Mouse (Mus musculus): ENCODE results near the gene Olfr992. TPM values are rescaled to one million over a fixed set of nuclear protein-coding genes. Genes with fewer than 3 reads are reported as not detected.
"Not testable (repeated sequence)": the region's sequence is repeated elsewhere in the genome, so short reads cannot be mapped to it uniquely, and the experiment has no call there.

Gene Olfr992
- not detected in 2 replicates for polyA plus RNA-seq (2014; fragmentation: Nextera tagmentation; extraction: Ambion mirVana)

DNA sequence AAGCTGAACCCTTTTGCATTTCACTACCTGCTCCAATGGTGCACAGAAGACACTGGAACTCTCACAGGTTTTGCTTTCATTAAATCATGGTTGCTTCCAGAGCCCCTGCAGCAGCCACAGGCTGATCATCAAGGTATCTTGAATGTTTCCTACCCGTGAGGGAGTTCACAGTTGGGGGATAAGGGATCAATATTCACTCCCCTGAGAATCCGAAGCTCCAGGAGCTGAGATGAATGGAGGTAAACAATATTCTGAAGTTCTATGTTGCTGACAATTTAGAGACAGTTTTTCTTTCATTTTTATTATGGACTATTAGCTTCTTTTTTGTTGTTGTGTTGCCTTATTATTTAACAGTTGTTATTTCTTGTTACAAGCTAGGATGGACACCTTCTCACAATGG is at the start of gene Olfr992:
TSS of gene Olfr992 (minus strand) at position 101 of the 400 bp plus-strand sequence.
- H3K4me3 ChIP-seq (replicated peaks; ENCODE audit: low read length): no peak within 1 kb of the TSS
- 59% methylated on average over 2 of the region's 2 CpGs for WGBS
- no peaks in the 10 kb centered on the region for H3K27me3 ChIP-seq (ENCODE audit: control insufficient read depth, insufficient read depth, low read length)
- H3K36me3 ChIP-seq (replicated peaks; ENCODE audit: control insufficient read depth, insufficient read depth): no peaks in the 10 kb centered on the region
- H3K9me3 ChIP-seq (ENCODE audit: control insufficient read depth, low read length): no peaks in the 10 kb centered on the region
- no peak for ATAC-seq (ENCODE audit: low FRiP score)
- H3K27ac ChIP-seq: no peak within 1 kb of the TSS
- no peaks in the 10 kb centered on the region for H3K4me1 ChIP-seq (replicated peaks; ENCODE audit: control insufficient read depth, insufficient read depth, low read length)
- H3K4me2 ChIP-seq (replicated peaks): no peak within 1 kb of the TSS
- no peak within 1 kb of the TSS for H3K9ac ChIP-seq
- no peak for DNase-seq (ENCODE audit: low spot score)

- WGBS: 14% methylated on average over 1 of the region's 1 CpGs
These were observed 34.3 kb upstream of the Olfr992 start, which contains the start of gene Olfr995 for GRCm38 (mm10) chr2:85443539-85443938. Olfr995 (minus strand) TSS chr2:85443639.

GRCm38 (mm10) chr2:85442546-85442945 is 33.3 kb upstream of the Olfr992 start:
- Histone ChIP-seq H3K27me3 (ENCODE audit: control insufficient read depth, insufficient read depth, low read length) (no peaks in the 10 kb centered on the region), H3K27ac (no peak overlapping the region), H3K9ac (no peak overlapping the region), H3K36me3 (replicated peaks; ENCODE audit: control insufficient read depth, insufficient read depth) (no peaks in the 10 kb centered on the region), H3K9me3 (ENCODE audit: control insufficient read depth, low read length) (no peaks in the 10 kb centered on the region), H3K4me2 (replicated peaks) (no peak overlapping the region), H3K4me3 (replicated peaks; ENCODE audit: low read length) (no peak overlapping the region), H3K4me1 (replicated peaks; ENCODE audit: control insufficient read depth, insufficient read depth, low read length) (no peaks in the 10 kb centered on the region)
- no peak for ATAC-seq (ENCODE audit: low FRiP score)
- no peak for DNase-seq (ENCODE audit: low spot score)

More at GRCm38 (mm10) chr2:85443539-85443938, 34.3 kb upstream of the Olfr992 start, which contains the start of gene Olfr995:
- ATAC-seq (ENCODE audit: low FRiP score) (no peak), DNase-seq (ENCODE audit: low spot score) (no peak)
- no peak within 1 kb of the TSS for H3K9ac ChIP-seq
- no peaks in the 10 kb centered on the region for H3K4me1 ChIP-seq (replicated peaks; ENCODE audit: control insufficient read depth, insufficient read depth, low read length)
- H3K9me3 ChIP-seq (ENCODE audit: control insufficient read depth, low read length): no peaks in the 10 kb centered on the region
- H3K4me3 ChIP-seq (replicated peaks; ENCODE audit: low read length): no peak within 1 kb of the TSS
- H3K36me3 ChIP-seq (replicated peaks; ENCODE audit: control insufficient read depth, insufficient read depth): no peaks in the 10 kb centered on the region
- H3K27me3 ChIP-seq (ENCODE audit: control insufficient read depth, insufficient read depth, low read length): no peaks in the 10 kb centered on the region
- no peak within 1 kb of the TSS for H3K27ac ChIP-seq
- no peak within 1 kb of the TSS for H3K4me2 ChIP-seq (replicated peaks)

DNA sequence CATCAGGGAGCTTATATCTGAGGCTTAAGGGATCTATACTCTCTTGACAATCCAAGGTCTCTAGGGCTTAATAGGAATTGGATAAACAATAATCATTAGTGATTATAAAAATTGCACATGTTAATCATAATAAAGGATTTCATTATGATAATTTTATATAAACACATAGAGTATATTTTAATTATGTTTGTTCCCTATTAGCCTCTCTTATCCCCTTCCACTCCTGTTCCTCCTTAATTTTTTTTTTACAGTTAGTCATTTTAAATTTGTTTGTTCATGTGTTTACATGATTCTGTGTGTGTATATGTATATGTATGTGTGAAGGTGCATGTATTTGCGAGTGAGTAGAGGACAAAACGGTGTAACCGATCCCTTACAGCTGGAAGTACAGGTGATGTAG is 27.1 kb upstream of the Olfr992 start, which contains the start of gene Olfr994:
TSS of gene Olfr994 (minus strand) at position 101 of the 400 bp plus-strand sequence.
- H3K9ac ChIP-seq: no peak within 1 kb of the TSS
- no peaks in the 10 kb centered on the region for H3K4me1 ChIP-seq (replicated peaks; ENCODE audit: control insufficient read depth, insufficient read depth, low read length)
- no peaks in the 10 kb centered on the region for H3K27me3 ChIP-seq (ENCODE audit: control insufficient read depth, insufficient read depth, low read length)
- H3K4me3 ChIP-seq (replicated peaks; ENCODE audit: low read length): no peak within 1 kb of the TSS
- no peaks in the 10 kb centered on the region for H3K9me3 ChIP-seq (ENCODE audit: control insufficient read depth, low read length)
- no peak within 1 kb of the TSS for H3K4me2 ChIP-seq (replicated peaks)
- ATAC-seq (ENCODE audit: low FRiP score) (no peak), DNase-seq (ENCODE audit: low spot score) (no peak)
- H3K36me3 ChIP-seq (replicated peaks; ENCODE audit: control insufficient read depth, insufficient read depth): no peaks in the 10 kb centered on the region
- no peak within 1 kb of the TSS for H3K27ac ChIP-seq
- 94% methylated on average over 3 of the region's 3 CpGs for WGBS

GRCm38 (mm10) chr2:85425893-85426292 is 16.6 kb upstream of the Olfr992 start:
- no peaks in the 10 kb centered on the region for H3K9me3 ChIP-seq (ENCODE audit: control insufficient read depth, low read length)
- no peak overlapping the region for H3K9ac ChIP-seq
- H3K4me3 ChIP-seq (replicated peaks; ENCODE audit: low read length): no peak overlapping the region
- no peaks in the 10 kb centered on the region for H3K4me1 ChIP-seq (replicated peaks; ENCODE audit: control insufficient read depth, insufficient read depth, low read length)
- no peaks in the 10 kb centered on the region for H3K36me3 ChIP-seq (replicated peaks; ENCODE audit: control insufficient read depth, insufficient read depth)
- no peaks in the 10 kb centered on the region for H3K27me3 ChIP-seq (ENCODE audit: control insufficient read depth, insufficient read depth, low read length)
- H3K4me2 ChIP-seq (replicated peaks): no peak overlapping the region
- no peak for ATAC-seq (ENCODE audit: low FRiP score)
- no peak overlapping the region for H3K27ac ChIP-seq
- 82% methylated on average over 1 of the region's 1 CpGs for WGBS
- no peak for DNase-seq (ENCODE audit: low spot score)

GRCm38 (mm10) chr2:85414777-85415176 is 5.5 kb upstream of the Olfr992 start, which contains the start of gene Olfr993:
Olfr993 (minus strand) TSS chr2:85414877.
- no peak within 1 kb of the TSS for H3K4me2 ChIP-seq (replicated peaks)
- DNase-seq (ENCODE audit: low spot score) (no peak), ATAC-seq (ENCODE audit: low FRiP score) (no peak)
- H3K9me3 ChIP-seq (ENCODE audit: control insufficient read depth, low read length): no peaks in the 10 kb centered on the region
- H3K4me3 ChIP-seq (replicated peaks; ENCODE audit: low read length): no peak within 1 kb of the TSS
- no peak within 1 kb of the TSS for H3K27ac ChIP-seq
- H3K27me3 ChIP-seq (ENCODE audit: control insufficient read depth, insufficient read depth, low read length): no peaks in the 10 kb centered on the region
- H3K4me1 ChIP-seq (replicated peaks; ENCODE audit: control insufficient read depth, insufficient read depth, low read length): no peaks in the 10 kb centered on the region
- no peaks in the 10 kb centered on the region for H3K36me3 ChIP-seq (replicated peaks; ENCODE audit: control insufficient read depth, insufficient read depth)
- H3K9ac ChIP-seq: no peak within 1 kb of the TSS

- not testable (repeated sequence) for H3K9me3 ChIP-seq (ENCODE audit: control insufficient read depth, low read length); H3K27ac ChIP-seq; H3K27me3 ChIP-seq (ENCODE audit: control insufficient read depth, insufficient read depth, low read length); H3K4me3 ChIP-seq (replicated peaks; ENCODE audit: low read length); ATAC-seq (ENCODE audit: low FRiP score); H3K9ac ChIP-seq; H3K4me2 ChIP-seq (replicated peaks); H3K4me1 ChIP-seq (replicated peaks; ENCODE audit: control insufficient read depth, insufficient read depth, low read length); DNase-seq (ENCODE audit: low spot score); H3K36me3 ChIP-seq (replicated peaks; ENCODE audit: control insufficient read depth, insufficient read depth)
These were observed 46.1 kb downstream of the Olfr992 start, which contains the start of gene Olfr988 for GRCm38 (mm10) chr2:85363127-85363526. Olfr988 (minus strand) TSS chr2:85363227.

Other genes with a start within 250 kb of the Olfr992 start
- gene Lrrc55, start 212.3 kb downstream of the Olfr992 start, polyA plus RNA-seq (2014; fragmentation: Nextera tagmentation; extraction: Ambion mirVana): 9.7 and 13.0 TPM in 2 replicates
- gene Olfr987, start 70.2 kb downstream of the Olfr992 start, polyA plus RNA-seq (2014; fragmentation: Nextera tagmentation; extraction: Ambion mirVana): not detected in 2 replicates
- not detected in 2 replicates for gene Olfr988, start 46.2 kb downstream of the Olfr992 start, polyA plus RNA-seq (2014; fragmentation: Nextera tagmentation; extraction: Ambion mirVana)
- gene Olfr993, start 5.4 kb upstream of the Olfr992 start, polyA plus RNA-seq (2014; fragmentation: Nextera tagmentation; extraction: Ambion mirVana): not detected in 2 replicates
- 0.22 TPM in 1 of 2 replicates, not detected in the other for gene Olfr994, start 27.0 kb upstream of the Olfr992 start, polyA plus RNA-seq (2014; fragmentation: Nextera tagmentation; extraction: Ambion mirVana)
- not detected in 2 replicates for gene Olfr995, start 34.2 kb upstream of the Olfr992 start, polyA plus RNA-seq (2014; fragmentation: Nextera tagmentation; extraction: Ambion mirVana)
- gene 4833423E24Rik, start 109.6 kb upstream of the Olfr992 start, polyA plus RNA-seq (2014; fragmentation: Nextera tagmentation; extraction: Ambion mirVana): 0.13 and 0.29 TPM in 2 replicates
- not detected in 2 replicates for gene Olfr996, start 169.7 kb upstream of the Olfr992 start, polyA plus RNA-seq (2014; fragmentation: Nextera tagmentation; extraction: Ambion mirVana)
- not detected in 2 replicates for gene Olfr998, start 179.5 kb upstream of the Olfr992 start, polyA plus RNA-seq (2014; fragmentation: Nextera tagmentation; extraction: Ambion mirVana)
- gene Olfr1000, start 202.4 kb upstream of the Olfr992 start, polyA plus RNA-seq (2014; fragmentation: Nextera tagmentation; extraction: Ambion mirVana): not detected in 2 replicates
- not detected in 2 replicates for gene Olfr1002, start 241.2 kb upstream of the Olfr992 start, polyA plus RNA-seq (2014; fragmentation: Nextera tagmentation; extraction: Ambion mirVana)